Mouse (Mus musculus): Measurements from ENCODE around the gene Afdn. TPM values are rescaled to one million over a fixed set of nuclear protein-coding genes. Genes with fewer than 3 reads are reported as not detected.

Gene Afdn
- polyA plus RNA-seq, 1 experiment from 2014 or later, result 107 TPM

DNA sequence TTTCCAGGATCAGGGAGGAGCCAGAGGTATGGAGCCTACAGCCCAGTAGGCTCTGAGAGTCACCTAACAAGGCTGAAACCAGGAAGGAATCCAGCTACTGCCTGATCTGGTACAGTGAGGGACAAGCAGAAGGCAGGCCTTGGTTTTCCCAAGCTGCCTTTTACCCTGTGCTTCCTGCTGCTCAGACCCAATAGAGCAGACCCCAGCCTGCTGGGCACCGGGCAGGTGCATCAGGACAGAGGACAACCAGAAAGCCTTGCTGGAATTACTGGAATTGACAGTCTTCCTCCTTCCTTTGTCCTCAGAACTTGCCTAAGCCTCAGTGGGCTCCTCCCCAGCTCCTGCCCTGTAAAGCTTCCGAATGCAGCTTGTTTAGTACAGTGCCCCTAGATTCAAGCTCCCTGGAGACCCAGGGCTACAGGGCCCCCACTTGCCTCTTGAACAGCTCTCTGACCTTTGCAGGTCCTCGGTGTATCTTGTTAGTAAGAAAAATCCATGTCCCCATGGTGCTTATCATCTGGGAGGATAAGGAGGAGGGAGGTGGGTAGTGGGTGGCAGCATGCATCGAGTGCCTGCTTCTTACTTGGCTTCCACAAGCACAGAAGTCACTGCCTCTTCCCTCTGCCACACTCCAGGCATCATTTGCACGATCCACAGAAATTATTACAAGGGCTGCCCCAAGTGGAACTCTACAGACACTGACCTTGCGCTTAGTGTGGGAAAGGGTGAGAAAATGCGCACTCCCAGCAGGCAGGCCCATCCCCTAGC, 17.2 kb upstream of the Afdn start:
- 53% methylated on average over 7 of the region's 7 CpGs for WGBS
- H3K4me3 ChIP-seq (ENCODE audit: low read depth, low read length), result no peak overlapping the region
- H3K27me3 ChIP-seq (replicated peaks; ENCODE audit: control insufficient read depth, insufficient read depth, low read length), result no peaks in the 10 kb centered on the region
- H3K9me3 ChIP-seq (replicated peaks; ENCODE audit: control insufficient read depth, low read length), result no peaks in the 10 kb centered on the region
- no peak for DNase-seq (ENCODE audit: low spot score)
- no peak overlapping the region for H3K4me2 ChIP-seq (ENCODE audit: low read length)
- H3K4me1 ChIP-seq (ENCODE audit: control insufficient read depth, insufficient read depth, low read length), result peaks cover 13% of the 10 kb centered on the region; the same call in 1 of the 2 replicates
- no peaks in the 10 kb centered on the region for H3K36me3 ChIP-seq (ENCODE audit: control insufficient read depth, insufficient read depth, low read length)
- H3K9ac ChIP-seq (ENCODE audit: low read length), result no peak overlapping the region
- H3K27ac ChIP-seq (ENCODE audit: low read depth, low read length), result no peak overlapping the region
- ATAC-seq, result no peak

DNA sequence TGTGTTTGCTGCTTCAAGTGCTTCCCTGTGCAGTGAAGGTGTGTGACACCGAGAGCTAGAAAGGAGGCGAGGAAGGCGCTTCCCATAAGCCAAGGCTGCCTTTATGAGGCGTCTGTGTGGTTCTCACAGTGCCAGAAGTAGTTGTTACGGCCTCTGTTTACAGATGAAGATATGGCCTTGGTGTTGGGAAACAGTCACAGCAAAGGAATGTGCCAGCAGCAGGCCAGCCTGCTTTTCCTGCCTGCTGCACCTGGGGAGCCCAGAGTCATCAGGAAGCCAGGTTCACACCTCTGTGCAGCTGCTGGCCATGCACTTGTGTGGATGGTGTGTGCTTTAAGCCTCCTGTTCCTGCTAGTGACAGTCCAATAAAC, 16.6 kb upstream of the Afdn start:
- no peak overlapping the region for H3K4me2 ChIP-seq (ENCODE audit: low read length)
- no peak overlapping the region for H3K9ac ChIP-seq (ENCODE audit: low read length)
- DNase-seq (ENCODE audit: low spot score) (no peak), ATAC-seq (no peak)
- WGBS, result 58% methylated on average over 5 of the region's 5 CpGs
- no peaks in the 10 kb centered on the region for H3K9me3 ChIP-seq (replicated peaks; ENCODE audit: control insufficient read depth, low read length)
- no peak overlapping the region for H3K27ac ChIP-seq (ENCODE audit: low read depth, low read length)
- no peaks in the 10 kb centered on the region for H3K27me3 ChIP-seq (replicated peaks; ENCODE audit: control insufficient read depth, insufficient read depth, low read length)
- no peaks in the 10 kb centered on the region for H3K36me3 ChIP-seq (ENCODE audit: control insufficient read depth, insufficient read depth, low read length)
- H3K4me1 ChIP-seq (ENCODE audit: control insufficient read depth, insufficient read depth, low read length), result peaks cover 13% of the 10 kb centered on the region; the same call in 1 of the 2 replicates
- no peak overlapping the region for H3K4me3 ChIP-seq (ENCODE audit: low read depth, low read length)

GRCm38 (mm10) chr17:13744219-13744618, 16.1 kb upstream of the Afdn start:
- no peaks in the 10 kb centered on the region for H3K27me3 ChIP-seq (replicated peaks; ENCODE audit: control insufficient read depth, insufficient read depth, low read length)
- DNase-seq (ENCODE audit: low spot score) (no peak), ATAC-seq (no peak)
- H3K4me3 ChIP-seq (ENCODE audit: low read depth, low read length), result no peak overlapping the region
- no peaks in the 10 kb centered on the region for H3K9me3 ChIP-seq (replicated peaks; ENCODE audit: control insufficient read depth, low read length)
- H3K9ac ChIP-seq (ENCODE audit: low read length), result no peak overlapping the region
- peaks cover 13% of the 10 kb centered on the region; the same call in 1 of the 2 replicates for H3K4me1 ChIP-seq (ENCODE audit: control insufficient read depth, insufficient read depth, low read length)
- no peaks in the 10 kb centered on the region for H3K36me3 ChIP-seq (ENCODE audit: control insufficient read depth, insufficient read depth, low read length)
- 76% methylated on average over 6 of the region's 6 CpGs for WGBS
- H3K27ac ChIP-seq (ENCODE audit: low read depth, low read length), result no peak overlapping the region
- H3K4me2 ChIP-seq (ENCODE audit: low read length), result no peak overlapping the region

- no peak overlapping the region for H3K4me3 ChIP-seq (ENCODE audit: low read depth, low read length)
- peak; percentile 38; the same call in 1 of the 2 replicates for ATAC-seq
Measured at GRCm38 (mm10) chr17:13744824-13745223, 15.5 kb upstream of the Afdn start.

DNA sequence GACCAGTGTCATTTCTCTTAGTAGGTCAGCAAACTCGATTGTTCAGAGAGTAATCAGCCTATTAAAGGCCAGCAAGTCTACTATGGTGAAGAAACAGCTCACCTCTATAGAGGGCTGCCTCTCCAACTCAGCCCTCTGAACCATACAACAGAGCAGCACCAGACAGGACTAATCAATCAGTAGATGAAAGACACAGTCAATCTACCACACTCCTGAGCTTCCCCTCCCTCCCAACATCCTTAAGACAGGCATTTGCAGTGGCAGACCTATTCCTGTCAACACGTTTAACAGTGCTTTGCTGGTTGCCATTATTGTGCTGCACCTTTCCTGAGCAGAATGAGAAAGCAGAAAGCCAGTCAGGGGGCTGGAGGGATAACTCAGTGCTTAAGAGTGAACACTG, 15.0 kb upstream of the Afdn start:
- DNase-seq (ENCODE audit: low spot score) (peak; percentile 45), ATAC-seq (peak; percentile 65; the same call in 1 of the 2 replicates)
- Histone ChIP-seq H3K4me3 (ENCODE audit: low read depth, low read length) (no peak overlapping the region), H3K4me1 (ENCODE audit: control insufficient read depth, insufficient read depth, low read length) (peaks cover 13% of the 10 kb centered on the region; the same call in 1 of the 2 replicates), H3K4me2 (ENCODE audit: low read length) (no peak overlapping the region), H3K9me3 (replicated peaks; ENCODE audit: control insufficient read depth, low read length) (no peaks in the 10 kb centered on the region), H3K36me3 (ENCODE audit: control insufficient read depth, insufficient read depth, low read length) (no peaks in the 10 kb centered on the region), H3K9ac (ENCODE audit: low read length) (no peak overlapping the region), H3K27me3 (replicated peaks; ENCODE audit: control insufficient read depth, insufficient read depth, low read length) (no peaks in the 10 kb centered on the region), H3K27ac (ENCODE audit: low read depth, low read length) (no peak overlapping the region)
- WGBS, result 46% methylated on average over 2 of the region's 2 CpGs

More at GRCm38 (mm10) chr17:13744824-13745223, 15.5 kb upstream of the Afdn start:
- H3K4me2 ChIP-seq (ENCODE audit: low read length), result no peak overlapping the region
- H3K4me1 ChIP-seq (ENCODE audit: control insufficient read depth, insufficient read depth, low read length), result peaks cover 13% of the 10 kb centered on the region; the same call in 1 of the 2 replicates
- no peak overlapping the region for H3K27ac ChIP-seq (ENCODE audit: low read depth, low read length)
- H3K36me3 ChIP-seq (ENCODE audit: control insufficient read depth, insufficient read depth, low read length), result no peaks in the 10 kb centered on the region
- H3K27me3 ChIP-seq (replicated peaks; ENCODE audit: control insufficient read depth, insufficient read depth, low read length), result no peaks in the 10 kb centered on the region
- WGBS, result 37% methylated on average over 4 of the region's 4 CpGs
- H3K9me3 ChIP-seq (replicated peaks; ENCODE audit: control insufficient read depth, low read length), result no peaks in the 10 kb centered on the region
- no peak overlapping the region for H3K9ac ChIP-seq (ENCODE audit: low read length)
- DNase-seq (ENCODE audit: low spot score), result peak; percentile 71

DNA sequence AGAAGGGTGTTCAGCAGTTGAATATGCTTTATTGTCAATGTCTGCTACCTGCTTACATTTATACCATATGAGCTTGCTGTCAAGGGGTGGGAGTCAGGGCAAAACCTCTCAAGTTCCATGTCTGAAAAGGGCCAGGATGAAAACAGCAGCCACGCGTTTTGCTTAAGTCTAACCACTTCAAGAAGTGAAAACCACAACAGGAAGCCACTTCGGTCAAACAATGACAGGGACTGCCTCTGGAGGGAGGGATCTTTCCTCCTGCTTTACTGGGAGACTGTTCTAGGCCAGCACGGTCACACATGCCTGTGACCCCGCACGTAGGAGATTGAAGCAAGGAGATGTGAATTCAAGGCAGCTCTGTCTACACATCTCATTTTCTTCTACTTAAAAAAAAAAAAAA, 14.0 kb upstream of the Afdn start:
- H3K9ac ChIP-seq (ENCODE audit: low read length), result no peak overlapping the region
- no peak for ATAC-seq
- no peaks in the 10 kb centered on the region for H3K27me3 ChIP-seq (replicated peaks; ENCODE audit: control insufficient read depth, insufficient read depth, low read length)
- 72% methylated on average over 6 of the region's 6 CpGs for WGBS
- no peak overlapping the region for H3K4me2 ChIP-seq (ENCODE audit: low read length)
- no peak for DNase-seq (ENCODE audit: low spot score)
- H3K9me3 ChIP-seq (replicated peaks; ENCODE audit: control insufficient read depth, low read length), result no peaks in the 10 kb centered on the region
- H3K4me1 ChIP-seq (ENCODE audit: control insufficient read depth, insufficient read depth, low read length), result peaks cover 13% of the 10 kb centered on the region; the same call in 1 of the 2 replicates
- no peaks in the 10 kb centered on the region for H3K36me3 ChIP-seq (ENCODE audit: control insufficient read depth, insufficient read depth, low read length)
- no peak overlapping the region for H3K4me3 ChIP-seq (ENCODE audit: low read depth, low read length)
- no peak overlapping the region for H3K27ac ChIP-seq (ENCODE audit: low read depth, low read length)

GRCm38 (mm10) chr17:13747681-13748080, 12.7 kb upstream of the Afdn start:
- Histone ChIP-seq H3K27me3 (replicated peaks; ENCODE audit: control insufficient read depth, insufficient read depth, low read length) (no peaks in the 10 kb centered on the region), H3K4me2 (ENCODE audit: low read length) (no peak overlapping the region), H3K27ac (ENCODE audit: low read depth, low read length) (no peak overlapping the region), H3K4me1 (ENCODE audit: control insufficient read depth, insufficient read depth, low read length) (peaks cover 13% of the 10 kb centered on the region; the same call in 1 of the 2 replicates), H3K36me3 (ENCODE audit: control insufficient read depth, insufficient read depth, low read length) (no peaks in the 10 kb centered on the region), H3K4me3 (ENCODE audit: low read depth, low read length) (no peak overlapping the region), H3K9ac (ENCODE audit: low read length) (no peak overlapping the region), H3K9me3 (replicated peaks; ENCODE audit: control insufficient read depth, low read length) (no peaks in the 10 kb centered on the region)
- 87% methylated on average over 9 of the region's 9 CpGs for WGBS
- ATAC-seq, result no peak
- DNase-seq (ENCODE audit: low spot score), result no peak

DNA sequence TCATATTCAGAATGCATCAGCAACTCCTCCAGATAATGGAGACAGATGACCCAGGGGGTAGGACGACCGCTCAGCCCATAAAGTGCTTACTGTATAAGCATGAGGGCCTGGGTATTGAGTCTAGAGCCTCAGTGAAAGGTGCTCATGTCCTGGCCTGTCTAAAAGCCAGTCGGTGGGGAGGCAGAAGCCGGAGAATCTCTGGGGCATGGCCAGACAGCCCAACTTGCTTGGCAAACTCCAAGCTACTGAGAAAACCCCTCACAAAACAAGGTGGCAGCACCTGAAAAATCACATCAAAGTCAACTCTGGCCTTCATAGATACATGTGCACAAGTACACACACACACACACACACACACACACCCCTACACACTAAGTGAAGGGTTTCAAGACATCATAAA, 11.3 kb upstream of the Afdn start:
- ATAC-seq (no peak), DNase-seq (ENCODE audit: low spot score) (no peak)
- Histone ChIP-seq H3K9me3 (replicated peaks; ENCODE audit: control insufficient read depth, low read length) (no peaks in the 10 kb centered on the region), H3K36me3 (ENCODE audit: control insufficient read depth, insufficient read depth, low read length) (no peaks in the 10 kb centered on the region), H3K4me2 (ENCODE audit: low read length) (no peak overlapping the region), H3K9ac (ENCODE audit: low read length) (no peak overlapping the region), H3K27ac (ENCODE audit: low read depth, low read length) (no peak overlapping the region), H3K4me1 (ENCODE audit: control insufficient read depth, insufficient read depth, low read length) (peaks cover 10% of the 10 kb centered on the region; the same call in 1 of the 2 replicates), H3K4me3 (ENCODE audit: low read depth, low read length) (no peak overlapping the region), H3K27me3 (replicated peaks; ENCODE audit: control insufficient read depth, insufficient read depth, low read length) (no peaks in the 10 kb centered on the region)
- WGBS, result 94% methylated on average over 4 of the region's 4 CpGs

DNA sequence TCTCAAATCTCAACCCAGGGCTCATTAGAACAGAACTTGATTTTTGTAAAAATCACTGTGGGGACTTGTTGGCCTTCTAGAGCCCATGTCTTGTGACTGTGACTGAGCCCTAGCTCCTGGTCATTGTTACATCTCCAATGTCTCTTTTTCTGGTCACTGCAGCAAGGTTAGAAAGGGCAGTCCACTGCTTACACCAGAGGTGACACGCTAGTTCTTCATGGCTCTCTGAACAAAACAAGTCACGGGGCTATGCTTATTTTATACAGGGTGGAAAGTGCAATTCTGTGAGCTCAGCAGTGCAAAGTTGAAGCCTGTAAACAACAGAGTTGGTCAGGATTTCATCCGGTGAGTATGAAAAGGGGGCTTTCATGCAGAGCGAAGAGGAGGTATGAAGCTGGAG, 6.4 kb upstream of the Afdn start:
- H3K4me1 ChIP-seq (ENCODE audit: control insufficient read depth, insufficient read depth, low read length), result peaks cover 8% of the 10 kb centered on the region
- no peak overlapping the region for H3K4me2 ChIP-seq (ENCODE audit: low read length)
- ATAC-seq (no peak), DNase-seq (ENCODE audit: low spot score) (no peak)
- no peaks in the 10 kb centered on the region for H3K9me3 ChIP-seq (replicated peaks; ENCODE audit: control insufficient read depth, low read length)
- no peak overlapping the region for H3K27ac ChIP-seq (ENCODE audit: low read depth, low read length)
- H3K9ac ChIP-seq (ENCODE audit: low read length), result no peak overlapping the region
- WGBS, result 84% methylated on average over 4 of the region's 4 CpGs
- H3K27me3 ChIP-seq (replicated peaks; ENCODE audit: control insufficient read depth, insufficient read depth, low read length), result no peaks in the 10 kb centered on the region
- H3K4me3 ChIP-seq (ENCODE audit: low read depth, low read length), result no peak overlapping the region
- no peaks in the 10 kb centered on the region for H3K36me3 ChIP-seq (ENCODE audit: control insufficient read depth, insufficient read depth, low read length)
